Mouse (Mus musculus): ENCODE measurements around the gene B230307C23Rik. TPM values are rescaled to one million over a fixed set of nuclear protein-coding genes. Genes with fewer than 3 reads are reported as not detected.
A peak's percentile ranks its signal among the peaks of the same experiment; 100 is the strongest.
"Not testable (repeated sequence)": the region's sequence is repeated elsewhere in the genome, so short reads cannot be mapped to it uniquely, and the experiment has no call there.

B230307C23Rik gene
- total RNA-seq (2021): 10 to 100 TPM; 18.8 to 30.4 TPM
- long read RNA-seq, transcript B230307C23Rik-204 (5 exons, 1,230 nt): major isoform, 6 of 15 reads
- long read RNA-seq, partial matches to known transcripts: 0 of 15 reads
- long read RNA-seq, other reads (novel, unspliced or antisense): 3 of 15 reads

DNA sequence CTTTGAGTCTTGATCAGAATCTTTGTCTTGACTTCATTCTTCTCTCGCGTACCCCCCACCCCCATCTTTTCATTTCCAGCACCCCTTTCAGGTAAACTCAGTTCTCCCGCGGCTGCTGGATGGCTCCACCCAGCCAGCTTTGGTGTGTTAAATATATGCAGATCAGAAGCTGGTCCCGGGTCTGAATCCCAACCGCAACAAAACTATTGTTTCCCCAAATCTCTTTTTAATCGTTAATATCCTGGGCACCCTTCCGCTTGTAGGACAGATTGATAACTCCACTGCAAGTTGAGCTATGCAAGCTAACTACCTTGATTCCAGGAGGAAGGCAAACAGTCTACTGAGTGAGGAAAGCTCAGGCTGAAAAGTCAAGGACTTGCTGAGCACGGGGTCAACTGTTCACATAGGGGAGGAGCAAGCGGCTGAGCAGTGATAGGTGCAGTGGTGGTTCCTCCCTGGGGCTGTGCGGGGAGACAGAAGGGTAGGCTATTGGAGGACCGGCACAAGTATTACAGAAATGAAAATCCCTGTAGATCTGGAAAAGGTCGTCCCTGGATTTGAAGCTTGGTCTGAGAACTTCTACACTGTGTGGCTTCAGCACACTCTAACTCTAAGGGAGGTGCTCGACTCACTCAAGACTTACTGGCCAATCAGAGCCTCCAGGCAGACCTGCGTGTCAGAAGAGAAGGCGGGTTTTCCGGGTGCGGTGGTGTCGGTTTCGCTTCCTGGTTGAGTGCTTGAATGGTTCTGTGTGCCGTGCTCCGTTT is at the start of gene B230307C23Rik:
B230307C23Rik (plus strand) TSS at position 700 of the 767 bp plus-strand sequence.
- peak; percentile 78 to 83 for DNase-seq (ENCODE audit: low spot score in 2 of 2)

GRCm38 (mm10) chr16:97948836-97949235 is 48.3 kb upstream of the B230307C23Rik start:
- DNase-seq (ENCODE audit: low spot score in 2 of 2): no peak

DNA sequence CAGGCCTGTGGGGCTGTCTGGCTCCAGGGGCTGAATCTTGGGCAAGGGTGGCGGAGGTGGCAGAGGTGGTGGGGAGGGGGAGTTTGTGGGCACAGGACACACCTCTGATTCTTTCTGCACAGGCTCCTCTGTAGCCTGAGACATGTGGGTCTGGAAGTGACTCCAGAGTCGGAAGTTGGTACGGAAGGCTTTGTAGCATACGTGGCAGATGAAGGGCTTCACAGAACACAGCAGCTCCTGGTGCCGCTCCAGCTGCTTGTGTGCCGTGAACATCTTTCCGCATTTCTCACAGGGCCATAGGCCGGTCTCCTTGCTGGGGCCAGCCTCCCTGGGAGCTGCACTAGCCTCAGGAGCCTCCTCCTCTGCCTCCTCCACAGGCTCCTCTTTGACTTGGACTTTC is 47.1 kb upstream of the B230307C23Rik start:
- peak in 1 of 2 experiments; percentile 6 for DNase-seq (ENCODE audit: low spot score in 2 of 2)

DNA sequence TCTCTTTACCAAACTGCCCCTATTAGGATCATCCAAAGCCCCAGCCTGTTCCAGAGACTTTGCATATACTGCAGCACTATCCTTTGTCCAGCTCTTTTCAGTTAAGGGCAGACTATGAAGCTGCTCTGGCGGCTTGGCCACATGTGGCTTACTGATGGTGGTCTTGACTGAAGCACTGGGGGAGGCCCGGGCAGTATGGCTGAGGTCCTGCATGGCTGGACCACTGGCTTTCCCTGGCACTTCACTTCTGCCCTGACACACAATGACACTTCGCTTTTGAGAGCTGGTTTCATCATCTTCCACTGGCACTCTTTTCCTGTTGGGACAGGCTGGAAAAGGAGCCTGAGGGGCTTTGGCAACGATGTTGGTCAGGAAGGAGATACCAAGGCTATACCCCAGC is 44.7 kb upstream of the B230307C23Rik start:
- no peak for DNase-seq (ENCODE audit: low spot score in 2 of 2)

- peak in 1 of 2 experiments; percentile 6 for DNase-seq (ENCODE audit: low spot score in 2 of 2)
Measured at GRCm38 (mm10) chr16:97952801-97953200, 44.3 kb upstream of the B230307C23Rik start.

- peak in 1 of 2 experiments; percentile 1 for DNase-seq (ENCODE audit: low spot score in 2 of 2)
Measured at GRCm38 (mm10) chr16:97953300-97953699, 43.8 kb upstream of the B230307C23Rik start.

DNA sequence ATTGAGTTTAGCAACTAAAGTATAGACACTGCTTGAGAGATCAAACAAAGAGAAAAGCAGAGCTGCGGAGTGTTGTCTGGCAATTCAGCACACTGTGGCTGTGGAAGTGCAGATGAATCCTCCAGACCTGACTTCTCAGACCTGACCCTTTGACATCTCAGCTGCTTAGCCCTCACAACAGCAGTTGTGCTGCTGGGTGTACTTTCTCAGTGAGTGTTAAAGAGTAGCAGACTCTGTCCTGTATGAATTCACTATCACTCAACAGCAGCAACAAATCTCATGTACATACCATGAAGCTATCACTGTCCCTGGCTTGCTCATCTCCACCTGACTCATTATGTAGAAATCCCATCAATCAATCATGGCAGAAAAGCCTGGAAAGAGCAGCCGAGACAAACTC is 41.1 kb upstream of the B230307C23Rik start:
- no peak for DNase-seq (ENCODE audit: low spot score in 2 of 2)

- DNase-seq (ENCODE audit: low spot score in 2 of 2): no peak
Measured at GRCm38 (mm10) chr16:97957626-97958025, 39.5 kb upstream of the B230307C23Rik start.

- no peak for DNase-seq (ENCODE audit: low spot score in 2 of 2)
Measured at GRCm38 (mm10) chr16:97958401-97958973, 38.6 kb upstream of the B230307C23Rik start.

DNA sequence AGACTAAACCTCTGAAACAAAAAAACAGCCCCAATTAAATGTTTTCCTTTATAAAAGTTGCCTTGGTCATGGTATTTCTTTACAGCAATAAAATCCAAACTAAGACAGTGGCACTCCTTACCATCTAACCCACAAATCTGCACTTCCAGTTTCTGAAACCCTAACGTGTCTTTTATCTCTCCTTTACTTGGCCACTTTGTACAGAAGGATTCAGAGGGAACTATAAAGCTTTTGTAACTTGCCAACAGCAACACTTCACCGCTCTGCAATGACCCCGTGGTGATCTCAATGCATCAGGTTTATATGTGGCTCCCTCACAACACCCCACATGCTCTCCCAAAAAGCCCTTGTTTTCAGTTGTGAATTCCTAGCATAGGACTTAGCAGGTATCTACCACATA is 36.8 kb upstream of the B230307C23Rik start:
- DNase-seq (ENCODE audit: low spot score in 2 of 2): no peak

- no peak for DNase-seq (ENCODE audit: low spot score in 2 of 2)
Measured at GRCm38 (mm10) chr16:97961381-97962150, 35.5 kb upstream of the B230307C23Rik start.

DNA sequence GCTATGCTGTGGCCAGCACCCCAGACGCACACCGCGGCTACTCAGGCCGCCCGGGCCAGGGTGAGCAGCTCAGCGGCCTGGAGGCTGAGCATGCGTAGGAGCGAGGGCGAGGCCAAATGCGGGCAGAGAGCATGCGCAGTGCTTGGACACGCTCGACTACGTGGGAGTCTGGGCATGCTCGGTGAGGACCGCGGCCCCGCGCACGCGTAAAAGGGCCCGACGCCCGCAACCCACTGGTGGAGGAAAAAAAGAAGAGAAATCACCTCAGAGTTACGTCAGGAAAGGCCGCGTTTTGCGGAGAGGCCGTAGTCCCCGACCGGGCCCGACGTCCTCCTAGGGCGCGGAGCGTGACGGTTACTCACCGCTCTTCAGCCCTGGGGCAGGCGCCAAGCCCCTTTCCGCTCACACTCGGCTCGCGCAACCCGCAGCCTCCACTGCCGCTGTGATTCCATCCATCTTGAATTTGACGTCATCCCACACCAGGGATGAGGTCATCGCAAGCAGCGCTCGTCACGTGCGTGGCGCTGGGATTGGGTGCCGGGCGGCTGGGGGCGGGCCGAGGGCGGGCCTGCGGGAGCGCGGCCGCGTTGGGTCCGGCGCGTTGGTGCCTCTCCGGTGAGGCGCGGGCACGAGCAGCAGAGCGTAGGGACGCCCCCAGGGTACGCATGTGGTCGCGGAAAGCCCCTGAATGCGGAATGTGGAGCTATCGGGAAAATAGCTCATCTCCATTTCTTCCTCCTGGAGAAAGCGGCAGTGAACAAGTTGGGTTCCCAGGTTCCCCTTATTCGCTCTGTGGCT is 34.8 kb upstream of the B230307C23Rik start, which contains the start of the genes C2cd2 and Zbtb21:
C2cd2 (minus strand) TSS at position 448 of the 798 bp plus-strand sequence.
Zbtb21 (minus strand) TSS at position 472 of the 798 bp plus-strand sequence.
- DNase-seq (ENCODE audit: low spot score in 2 of 2): peak; percentile 96 to 98

DNA sequence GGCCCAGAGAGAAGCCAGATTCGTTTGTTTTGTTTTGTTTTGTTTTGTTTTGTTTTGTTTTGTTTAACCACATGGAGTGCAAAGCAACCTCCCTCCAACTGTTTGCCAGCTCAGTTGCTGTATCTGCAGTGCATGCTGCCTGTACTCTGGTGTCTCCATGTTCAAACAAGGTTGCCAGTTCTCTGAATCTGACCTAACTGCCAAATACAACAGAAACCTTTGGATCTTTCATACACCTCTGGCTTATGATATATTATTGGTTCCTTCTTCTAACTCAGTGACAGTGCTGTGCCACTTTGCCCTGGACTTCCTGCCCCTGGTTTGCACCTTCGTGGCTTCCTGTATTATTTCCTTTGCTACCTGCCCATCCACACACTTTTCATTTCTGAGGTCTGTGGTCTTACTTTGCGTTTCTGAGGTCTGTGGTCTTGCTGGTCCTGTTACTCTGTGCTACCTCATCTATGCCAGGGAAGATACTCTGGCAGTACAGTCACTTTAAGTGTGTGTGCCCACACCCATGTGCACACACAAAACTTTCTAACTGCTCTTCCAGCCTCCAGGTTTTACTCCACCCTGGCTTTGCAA is 33.1 kb upstream of the B230307C23Rik start:
- no peak for DNase-seq (ENCODE audit: low spot score in 2 of 2)

GRCm38 (mm10) chr16:97977277-97977676 is 19.8 kb upstream of the B230307C23Rik start:
- no peak for DNase-seq (ENCODE audit: low spot score in 2 of 2)

- no peak for DNase-seq (ENCODE audit: low spot score in 2 of 2)
Measured at GRCm38 (mm10) chr16:97977722-97978121, 19.4 kb upstream of the B230307C23Rik start.

- DNase-seq (ENCODE audit: low spot score in 2 of 2): no peak
Measured at GRCm38 (mm10) chr16:97981362-97981761, 15.8 kb upstream of the B230307C23Rik start.

- no peak for DNase-seq (ENCODE audit: low spot score in 2 of 2)
Measured at GRCm38 (mm10) chr16:97984589-97984988, 12.5 kb upstream of the B230307C23Rik start.

- no peak for DNase-seq (ENCODE audit: low spot score in 2 of 2)
Measured at GRCm38 (mm10) chr16:97991517-97991916, 5.6 kb upstream of the B230307C23Rik start.

GRCm38 (mm10) chr16:97992477-97992876 is 4.6 kb upstream of the B230307C23Rik start:
- DNase-seq (ENCODE audit: low spot score in 2 of 2): not testable (repeated sequence)
